Mouse (Mus musculus): ENCODE measurements around the gene Pank4.
A peak's percentile ranks its signal among the peaks of the same experiment; 100 is the strongest.

Gene Pank4

GRCm38 (mm10) chr4:154972546-154972945 lies 8.6 kb downstream of the Pank4 start:
- no peak for DNase-seq

DNA sequence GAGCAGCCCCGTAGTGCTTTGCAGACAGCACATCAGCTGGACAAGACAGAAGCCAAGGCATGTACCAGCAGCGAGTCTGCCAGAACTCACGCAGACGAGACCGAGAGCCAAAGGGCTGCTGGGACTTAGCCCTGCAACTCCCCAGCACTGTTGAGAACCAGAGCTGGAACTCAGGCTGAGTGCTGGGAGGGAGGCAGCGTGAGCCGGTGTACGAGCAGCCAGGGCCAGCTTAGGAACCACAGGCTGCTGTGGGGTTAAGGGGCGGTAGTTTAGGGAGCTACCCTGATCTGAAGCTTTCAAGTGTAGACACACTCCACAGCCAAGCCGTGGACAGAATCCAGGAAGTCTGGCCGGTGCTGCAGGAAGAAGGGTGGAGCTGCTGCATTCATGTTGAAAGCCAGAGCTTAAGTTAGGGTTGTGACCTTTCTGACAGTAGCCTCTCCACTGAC lies 10.3 kb downstream of the Pank4 start:
- no peak for DNase-seq

GRCm38 (mm10) chr4:154980110-154980509 lies 16.2 kb downstream of the Pank4 start:
- DNase-seq = no peak

DNA sequence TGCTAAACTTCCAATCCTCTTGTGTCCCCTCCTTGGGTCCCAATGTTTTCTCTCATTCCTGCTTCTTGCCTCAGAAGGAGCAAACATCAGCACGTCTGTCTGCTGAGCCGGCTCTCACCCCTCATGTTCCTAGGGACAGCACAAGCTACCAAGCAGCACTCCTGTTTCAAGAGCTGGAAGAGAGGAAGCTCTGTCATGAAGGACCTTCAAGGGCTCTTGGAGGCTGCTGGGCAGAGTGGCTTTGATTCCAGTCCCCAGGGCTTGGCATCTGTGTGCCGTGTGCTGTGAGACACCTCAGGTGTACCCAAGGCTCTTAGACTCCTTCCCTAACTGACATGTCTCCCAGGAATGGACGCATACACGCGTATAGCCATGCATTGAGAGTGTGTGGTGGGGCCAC lies 17.2 kb downstream of the Pank4 start:
- DNase-seq = no peak

DNA sequence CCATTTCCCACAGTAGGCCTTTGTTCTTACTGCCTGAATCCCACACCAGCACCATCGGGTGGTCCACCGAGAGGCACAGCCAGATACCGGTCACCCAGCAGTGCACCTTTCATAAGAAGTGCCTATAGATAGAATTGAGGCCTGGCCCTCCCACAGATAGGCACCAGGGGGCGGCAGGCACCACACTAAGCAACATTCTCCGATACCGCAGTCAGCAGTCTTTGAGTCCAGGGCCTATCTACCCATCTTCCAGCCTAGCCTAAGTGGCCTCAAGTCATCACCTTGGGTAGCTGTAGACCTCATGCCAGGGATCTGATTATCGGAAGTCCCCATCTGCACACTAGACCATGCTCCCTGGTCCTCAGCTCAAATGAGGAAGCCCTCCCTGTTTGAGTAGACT lies 17.6 kb downstream of the Pank4 start:
- DNase-seq = peak; percentile 72

DNA sequence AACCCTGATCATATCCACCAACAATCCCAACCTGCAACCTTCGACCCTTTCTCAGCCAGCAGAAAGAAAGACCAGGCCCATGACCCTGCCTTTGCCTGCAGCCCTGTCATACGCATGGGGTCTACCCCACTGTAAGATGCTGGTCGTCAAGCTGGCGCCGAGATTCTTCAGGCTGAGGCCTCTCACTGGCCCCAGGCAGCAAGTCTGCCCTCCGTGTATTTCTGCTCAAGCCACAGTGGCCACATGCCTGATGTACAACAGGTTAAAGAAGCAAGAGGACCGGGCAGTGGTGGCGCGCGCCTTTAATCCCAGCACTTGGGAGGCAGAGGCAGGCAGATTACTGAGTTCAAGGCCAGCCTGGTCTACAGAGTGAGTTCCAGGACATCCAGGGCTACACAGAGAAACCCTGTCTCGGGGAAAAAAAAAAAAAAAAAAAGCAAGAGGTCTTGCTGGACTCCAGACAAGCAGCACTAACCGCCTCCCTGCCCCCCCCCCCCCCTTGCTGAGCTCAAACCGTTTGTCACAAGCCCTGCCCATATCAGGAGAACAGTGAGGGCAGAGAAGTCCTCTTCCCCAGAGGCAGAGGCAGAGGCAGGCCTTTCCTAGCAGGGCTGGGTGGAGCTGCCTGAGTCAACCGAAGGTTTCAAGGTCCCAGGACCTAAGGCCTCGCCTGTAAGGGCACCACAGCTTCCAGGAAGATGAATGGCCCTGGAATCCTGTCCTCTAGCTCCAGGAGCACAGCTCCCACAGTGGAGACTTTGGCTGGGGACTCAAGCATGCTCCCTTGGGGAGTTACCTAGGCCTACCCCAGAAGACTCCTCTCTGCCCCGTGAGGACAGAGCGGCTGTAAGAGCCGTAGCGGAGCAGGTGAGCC lies 18.6 kb downstream of the Pank4 start:
- no peak for DNase-seq

GRCm38 (mm10) chr4:154983767-154984166 lies 19.8 kb downstream of the Pank4 start:
- DNase-seq = no peak

GRCm38 (mm10) chr4:154985151-154985777 lies 21.3 kb downstream of the Pank4 start:
- DNase-seq = no peak

GRCm38 (mm10) chr4:154986096-154986495 lies 22.2 kb downstream of the Pank4 start:
- DNase-seq = peak; percentile 75

DNA sequence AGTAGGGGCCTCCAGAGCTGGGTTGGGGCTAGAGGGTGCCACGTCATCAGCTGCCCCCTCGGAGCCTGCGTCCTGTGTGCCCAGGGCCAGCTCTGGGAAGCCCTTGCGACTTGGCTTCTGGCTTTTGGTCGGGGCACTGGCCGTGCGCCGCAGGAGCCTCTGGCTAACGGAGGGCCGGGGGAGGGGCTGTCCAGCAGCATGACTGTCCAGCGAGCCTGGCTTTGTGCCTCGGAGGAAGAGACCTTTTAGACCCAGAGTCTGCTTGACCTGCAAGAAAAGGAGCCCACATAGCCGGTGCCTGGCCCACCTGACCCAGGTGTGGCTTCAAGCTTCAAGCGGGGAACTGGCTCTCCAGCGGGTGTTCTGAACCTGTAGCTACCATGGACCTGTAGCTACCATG lies 22.8 kb downstream of the Pank4 start:
- DNase-seq = no peak

GRCm38 (mm10) chr4:154994876-154995275 lies 31.0 kb downstream of the Pank4 start:
- DNase-seq = no peak

- DNase-seq = peak; percentile 46
Observed at GRCm38 (mm10) chr4:154996572-154997154, 32.7 kb downstream of the Pank4 start.

DNA sequence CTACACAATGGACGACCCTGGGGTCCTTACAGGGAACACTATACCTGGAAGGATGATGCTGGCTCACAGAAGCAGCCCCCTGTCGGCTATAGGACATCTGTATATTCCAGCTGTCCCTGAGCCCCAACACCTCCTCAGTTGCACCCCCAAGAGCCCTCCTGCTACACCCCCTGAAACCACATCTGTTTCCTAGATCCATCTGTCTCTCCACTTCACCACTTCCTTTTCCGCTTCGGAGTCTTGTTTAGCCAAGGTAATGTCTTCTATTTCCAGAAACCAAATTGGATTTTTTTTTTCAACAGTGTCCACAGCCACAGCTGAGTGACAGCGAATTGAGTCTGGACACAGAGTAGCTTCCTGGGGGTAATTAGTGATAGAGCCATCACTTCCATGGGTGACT lies 35.5 kb downstream of the Pank4 start:
- no peak for DNase-seq

DNA sequence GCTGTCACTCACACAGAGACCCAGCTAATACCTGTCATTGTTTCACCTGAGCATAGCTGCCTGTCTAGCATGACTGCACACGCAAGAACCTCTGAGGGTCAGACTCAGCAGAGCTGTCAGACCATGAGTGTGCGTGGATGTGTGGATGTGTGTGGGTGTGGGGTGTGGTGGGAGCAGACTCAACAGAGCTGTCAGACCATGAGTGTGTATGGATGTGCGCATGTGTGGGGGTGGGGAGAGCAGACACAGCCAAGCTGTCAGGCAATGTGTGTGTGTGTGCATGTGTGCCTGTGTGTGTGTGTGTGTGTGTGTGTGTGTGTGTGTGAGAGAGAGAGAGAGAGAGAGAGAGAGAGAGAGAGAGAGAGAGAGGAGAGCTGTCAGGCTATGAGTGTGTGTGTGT lies 41.4 kb downstream of the Pank4 start:
- no peak for DNase-seq

GRCm38 (mm10) chr4:155006296-155006695 lies 42.4 kb downstream of the Pank4 start:
- peak; percentile 51 for DNase-seq

DNA sequence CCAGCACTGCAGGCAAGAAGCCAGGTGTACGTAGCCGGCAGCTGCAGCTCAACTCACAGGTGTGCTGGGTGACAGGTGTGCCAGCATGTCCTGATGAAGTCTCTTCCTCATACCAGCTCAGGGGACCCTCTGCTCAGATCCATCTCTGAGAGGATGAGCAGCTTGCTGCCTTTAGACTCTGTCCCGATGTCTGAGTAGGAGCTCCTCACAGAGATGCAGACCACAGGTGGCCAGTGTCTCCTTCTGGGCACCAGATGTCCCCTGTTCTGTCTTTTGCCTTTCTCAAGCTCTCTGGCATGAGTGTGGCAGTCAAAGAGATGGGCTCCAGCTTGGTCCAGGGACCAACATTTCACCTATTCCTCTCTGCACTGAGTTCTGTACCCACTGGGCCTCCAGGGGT lies 43.7 kb downstream of the Pank4 start:
- peak; percentile 66 for DNase-seq

GRCm38 (mm10) chr4:155008075-155008474 lies 44.2 kb downstream of the Pank4 start:
- DNase-seq = peak; percentile 53

- peak; percentile 57 for DNase-seq
Observed at GRCm38 (mm10) chr4:155009216-155009615, 45.3 kb downstream of the Pank4 start.

DNA sequence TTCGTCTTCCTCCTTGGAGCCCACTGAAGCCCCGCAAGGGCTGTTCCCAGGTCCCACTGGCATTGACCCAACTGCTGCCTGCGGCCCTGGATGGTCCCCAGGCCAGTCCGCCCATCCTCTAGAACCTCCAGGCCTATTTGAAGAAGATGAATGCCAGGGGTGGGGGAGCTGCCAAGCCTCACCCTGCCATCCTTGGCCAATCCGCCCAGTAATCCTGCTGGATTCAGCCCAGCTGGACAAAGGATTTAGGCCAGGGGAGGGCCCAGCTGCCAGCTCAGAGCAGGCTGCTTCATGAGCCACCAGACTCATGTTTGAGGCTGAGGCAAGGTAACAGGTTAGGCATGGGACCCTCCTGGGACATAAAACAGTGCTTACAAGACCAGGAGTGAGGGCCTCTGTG lies 46.9 kb downstream of the Pank4 start:
- DNase-seq = peak; percentile 94

- peak; percentile 81 for DNase-seq
Observed at GRCm38 (mm10) chr4:155011312-155012025, 47.5 kb downstream of the Pank4 start.

- DNase-seq = peak; percentile 86
Observed at GRCm38 (mm10) chr4:155012115-155012514, 48.2 kb downstream of the Pank4 start.

DNA sequence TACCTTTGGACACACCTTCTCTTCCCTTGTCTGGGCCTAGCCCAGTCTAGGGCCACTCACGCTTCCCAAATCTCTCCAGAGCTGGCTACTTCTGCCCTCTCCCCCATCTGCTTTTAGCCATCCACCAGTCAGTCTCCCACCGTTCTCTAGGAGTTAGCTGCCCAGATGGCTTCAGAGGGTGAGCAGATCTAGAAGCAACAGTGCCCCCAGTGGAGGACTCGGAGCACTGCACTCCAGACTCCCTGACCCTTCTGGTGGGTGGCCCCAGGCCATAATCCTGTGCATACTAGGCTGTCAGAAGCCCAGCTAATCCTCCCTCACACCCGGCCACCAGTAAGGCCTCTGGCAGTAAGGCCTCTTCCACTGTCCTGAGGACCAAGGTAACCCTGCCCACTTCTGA lies 48.9 kb downstream of the Pank4 start:
- DNase-seq = peak; percentile 86

GRCm38 (mm10) chr4:155014244-155014643 lies 50.3 kb downstream of the Pank4 start:
- DNase-seq = no peak

All from cerebellum, adult 11-12 months (tissue).